Mouse (Mus musculus) cerebellum, adult 11 months (tissue): ENCODE results near the gene Herc3.

Experiments
- DNase-seq: peaks from one replicate; pipeline ENCODE4 v3.0.0; 2022

Gene Herc3

GRCm38 (mm10) chr6:58922511-58922910 is 91.2 kb downstream of the Herc3 start:
- DNase-seq = no peak

GRCm38 (mm10) chr6:58927881-58928280 is 96.6 kb downstream of the Herc3 start:
- peak; percentile 72 for DNase-seq

GRCm38 (mm10) chr6:58929911-58930431 is 98.7 kb downstream of the Herc3 start:
- no peak for DNase-seq

GRCm38 (mm10) chr6:58931149-58931548 is 99.9 kb downstream of the Herc3 start:
- DNase-seq = no peak

GRCm38 (mm10) chr6:58932515-58933188 is 101.4 kb downstream of the Herc3 start:
- peak; percentile 17 for DNase-seq

GRCm38 (mm10) chr6:58933189-58933913 is 102.1 kb downstream of the Herc3 start:
- peak; percentile 41 for DNase-seq

GRCm38 (mm10) chr6:58934144-58934543 is 102.9 kb downstream of the Herc3 start:
- no peak for DNase-seq

- no peak for DNase-seq
These were observed 106.5 kb downstream of the Herc3 start for GRCm38 (mm10) chr6:58937726-58938125.

GRCm38 (mm10) chr6:58942276-58942675 is 111.0 kb downstream of the Herc3 start:
- no peak for DNase-seq

GRCm38 (mm10) chr6:58943958-58944357 is 112.7 kb downstream of the Herc3 start:
- no peak for DNase-seq

- DNase-seq = no peak
These were observed 115.0 kb downstream of the Herc3 start for GRCm38 (mm10) chr6:58946246-58946645.

GRCm38 (mm10) chr6:58946840-58947239 is 115.6 kb downstream of the Herc3 start:
- no peak for DNase-seq

- no peak for DNase-seq
These were observed 119.1 kb downstream of the Herc3 start for GRCm38 (mm10) chr6:58950410-58950809.

GRCm38 (mm10) chr6:58951128-58951992 is 120.1 kb downstream of the Herc3 start:
- DNase-seq = no peak

- DNase-seq = no peak
These were observed 129.3 kb downstream of the Herc3 start for GRCm38 (mm10) chr6:58960523-58960922.

- peak; percentile 28 for DNase-seq
These were observed 131.4 kb downstream of the Herc3 start for GRCm38 (mm10) chr6:58962691-58963090.

GRCm38 (mm10) chr6:58964091-58964490 is 132.8 kb downstream of the Herc3 start:
- peak; percentile 18 for DNase-seq

- no peak for DNase-seq
These were observed 133.3 kb downstream of the Herc3 start for GRCm38 (mm10) chr6:58964565-58964964.

- DNase-seq = peak; percentile 64
These were observed 134.0 kb downstream of the Herc3 start for GRCm38 (mm10) chr6:58965071-58965831.

- DNase-seq = peak; percentile 23
These were observed 137.0 kb downstream of the Herc3 start for GRCm38 (mm10) chr6:58968272-58968671.
